In the genomic region with DNA sequence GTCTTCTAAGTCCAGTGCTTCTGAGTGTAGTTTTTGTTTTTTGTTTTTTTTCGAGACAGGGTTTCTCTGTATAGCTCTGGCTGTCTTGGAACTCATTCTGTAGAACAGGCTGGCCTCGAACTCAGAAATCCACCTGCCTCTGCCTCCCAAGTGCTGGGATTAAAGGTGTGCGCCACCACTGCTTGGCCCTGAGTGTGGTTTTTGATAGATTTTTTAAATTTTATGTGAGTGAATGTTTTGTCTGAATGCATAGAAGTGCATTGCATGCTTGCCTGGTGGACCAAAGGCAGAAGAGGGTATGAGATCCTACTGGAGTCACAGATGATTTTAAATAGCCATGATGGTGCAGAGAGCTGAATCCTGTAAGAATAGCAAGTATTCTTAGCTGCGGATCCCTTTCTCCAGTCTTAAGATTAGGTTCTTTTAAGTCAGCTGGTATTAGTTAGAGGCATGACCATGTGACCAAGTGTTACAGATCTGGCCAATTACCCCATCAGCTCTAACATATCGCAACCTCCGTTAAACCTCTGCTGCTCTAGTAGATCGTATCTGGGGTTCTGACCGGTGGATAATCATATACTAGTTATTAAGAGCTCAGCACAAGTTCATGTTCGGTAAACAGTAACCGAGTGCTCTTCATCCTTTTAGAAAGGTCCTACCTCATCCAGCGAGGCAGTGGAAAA, we compare ENCODE assay signal across 8 mouse cellular contexts. TPM values are rescaled to one million over a fixed set of nuclear protein-coding genes. Genes with fewer than 3 reads are reported as not detected.
DNase-seq lines count a peak whose midpoint lies in the region; ATAC-seq and TF ChIP-seq lines count a peak whose summit lies in the region.

No protein-coding gene starts in this region.

- TF ChIP-seq RAD21 in MEL (IDR thresholded peaks at IDR 0.05; ENCODE audit: low read depth, low read length), result no peak

- no peak for TF ChIP-seq CTCF in MEL (IDR thresholded peaks at IDR 0.05 in 2 of 3, conservative IDR thresholded peaks at IDR 0.05 in 1 of 3; ENCODE audit: control insufficient read depth in 1 of 3, insufficient read depth in 1 of 3, low read depth in 2 of 3, low read length in 3 of 3, poor library complexity in 1 of 3, severe bottlenecking in 1 of 3)

- H3K4me1 ChIP-seq in heart, embryonic 11.5 days (ENCODE audit: control insufficient read depth, insufficient read depth, low read length), result peaks cover 22% of the 10 kb centered on the region
- H3K4me1 ChIP-seq in MEL (ENCODE audit: control insufficient read depth in 1 of 2, insufficient read depth in 2 of 2, low read length in 2 of 2), result peaks cover 33 to 38% of the 10 kb centered on the region in 2 experiments
- peaks cover 17% of the 10 kb centered on the region for H3K4me1 ChIP-seq in forebrain, embryonic 16.5 days (replicated peaks; ENCODE audit: control insufficient read depth, insufficient read depth, low read length)

- ATAC-seq in heart, embryonic 11.5 days (replicated peaks; ENCODE audit: insufficient number of reproducible peaks, low FRiP score, low TSS enrichment), result no peak
- peak; percentile 3 for ATAC-seq in forebrain, embryonic 16.5 days

- 22% methylated on average over 11 of the region's 11 CpGs for WGBS in heart, embryonic 11.5 days (ENCODE audit: insufficient replicate concordance)
- WGBS in forebrain, embryonic 16.5 days, result 19% methylated on average over 11 of the region's 11 CpGs
- WGBS in macrophage (ENCODE audit: missing documents), result 21% methylated on average over 11 of the region's 11 CpGs

- H3K79me2 ChIP-seq in MEL (ENCODE audit: control insufficient read depth, insufficient read depth, low read length, poor library complexity) (no peaks in the 10 kb centered on the region), macrophage (ENCODE audit: inconsistent target) (peaks cover 20% of the 10 kb centered on the region)

- no peaks in the 10 kb centered on the region for H3K27me3 ChIP-seq in heart, embryonic 11.5 days (ENCODE audit: control insufficient read depth, insufficient read depth, low read length)
- H3K27me3 ChIP-seq in MEL (ENCODE audit: control insufficient read depth in 1 of 2, insufficient read depth in 2 of 2, low read length in 2 of 2), result no peaks in the 10 kb centered on the region
- no peaks in the 10 kb centered on the region for H3K27me3 ChIP-seq in forebrain, embryonic 16.5 days (replicated peaks; ENCODE audit: control insufficient read depth, insufficient read depth, low read length)

- peak overlapping the region; percentile 92 for H3K27ac ChIP-seq in heart, embryonic 11.5 days (ENCODE audit: low read depth, low read length)
- peak overlapping the region; percentile 58 for H3K27ac ChIP-seq in MEL (ENCODE audit: control insufficient read depth, low read depth, low read length)
- peak overlapping the region; percentile 95 for H3K27ac ChIP-seq in forebrain, embryonic 16.5 days (ENCODE audit: low read length)
- H3K27ac ChIP-seq in macrophage, result peak overlapping the region; percentile 72

- no peak for DNase-seq in heart, adult 8-10 months (ENCODE audit: low spot score)
- DNase-seq in MEL (ENCODE audit: low read depth, low spot score), result peak; percentile 75
- DNase-seq in cerebellum, adult 11 months, result no peak
- DNase-seq in layer of hippocampus, postnatal 36 days, result no peak
- DNase-seq in layer of hippocampus, adult 11-12 months (ENCODE audit: low spot score), result no peak

- no peaks in the 10 kb centered on the region for H3K36me3 ChIP-seq in heart, embryonic 11.5 days (ENCODE audit: control insufficient read depth, insufficient read depth, low read length)
- H3K36me3 ChIP-seq in MEL (ENCODE audit: control insufficient read depth in 1 of 2, insufficient read depth in 2 of 2, low read length in 2 of 2) (peaks cover 0 to 39% of the 10 kb centered on the region in 2 experiments; a peak in 2 of 4 replicates), macrophage (ENCODE audit: inconsistent target) (no peaks in the 10 kb centered on the region)
- H3K36me3 ChIP-seq in forebrain, embryonic 16.5 days (ENCODE audit: control insufficient read depth, insufficient read depth), result no peaks in the 10 kb centered on the region

- TF ChIP-seq EP300 in MEL (IDR thresholded peaks at IDR 0.05; ENCODE audit: low read depth in 1 of 2, low read length in 2 of 2), result no peak

- TF ChIP-seq POLR2A in MEL (IDR thresholded peaks at IDR 0.05; ENCODE audit: control insufficient read depth in 1 of 2, insufficient read depth in 1 of 2, low read depth in 1 of 2, low read length in 2 of 2, poor library complexity in 1 of 2), result no peak

- H3K9ac ChIP-seq in heart, embryonic 11.5 days (ENCODE audit: low read depth, low read length), result peak overlapping the region; percentile 73
- H3K9ac ChIP-seq in MEL (ENCODE audit: control insufficient read depth, low read depth, low read length, poor library complexity, severe bottlenecking), result peak overlapping the region; percentile 51
- peak overlapping the region; percentile 84 for H3K9ac ChIP-seq in forebrain, embryonic 16.5 days (replicated peaks; ENCODE audit: low read depth, low read length)

- no peaks in the 10 kb centered on the region for H3K9me3 ChIP-seq in heart, embryonic 11.5 days (replicated peaks; ENCODE audit: control insufficient read depth, low read length)
- no peaks in the 10 kb centered on the region for H3K9me3 ChIP-seq in MEL (replicated peaks; ENCODE audit: insufficient read depth, low read length)
- no peaks in the 10 kb centered on the region for H3K9me3 ChIP-seq in forebrain, embryonic 16.5 days (ENCODE audit: control insufficient read depth, low read length)

- peak overlapping the region; percentile 57 for H3K4me3 ChIP-seq in heart, embryonic 11.5 days (ENCODE audit: low read depth, low read length)
- H3K4me3 ChIP-seq in MEL (ENCODE audit: control insufficient read depth in 1 of 2, insufficient read depth in 1 of 2, low read depth in 2 of 2, low read length in 2 of 2) (peak overlapping the region; percentile 62 to 65), macrophage (ENCODE audit: inconsistent target) (peak overlapping the region; percentile 56)
- peak overlapping the region; percentile 75 for H3K4me3 ChIP-seq in forebrain, embryonic 16.5 days (replicated peaks; ENCODE audit: low read length)

- H3K4me2 ChIP-seq in heart, embryonic 11.5 days, result peak overlapping the region; percentile 68
- peak overlapping the region; percentile 74 for H3K4me2 ChIP-seq in forebrain, embryonic 16.5 days (ENCODE audit: low read length)

RNA-seq across cellular contexts. Expression of a gene that starts 0.9 kb away (rescaled TPM):
- polyA plus RNA-seq in heart, embryonic 11.5 days (2014; fragmentation: Nextera tagmentation; extraction: Ambion mirVana), result 32.9 and 39.1 TPM in 2 replicates
- total RNA-seq in heart, adult 8-10 months (2022), result 10 to 100 TPM; 62.4 to 80.4 (median 68.8) TPM
- 41.1 and 41.9 TPM in 2 replicates for total RNA-seq in MEL (2012; rRNA removed)
- polyA plus RNA-seq in MEL (2012; ENCODE audit: insufficient read depth in 1 of 2, insufficient read length in 2 of 2, low read depth in 1 of 2, low replicate concordance in 2 of 2, missing spikeins in 1 of 2) (10 to 100 TPM in 1 of 2 experiments, not detected in 1; 44.3 TPM), macrophage (2018) (43.2 to 95.3 TPM (median 69.7 TPM) in 3 replicates)
- 28.0 and 31.8 TPM in 2 replicates for polyA plus RNA-seq in forebrain, embryonic 16.5 days (2015; fragmentation: Nextera tagmentation; extraction: Ambion mirVana)
- 100 to 1,000 TPM in 15 of 26 experiments, 10 to 100 TPM in 11; 45.4 to 224 (median 114) TPM for total RNA-seq in macrophage (2018; cell fraction: chromatin; rRNA removed)
- total RNA-seq in macrophage (2018; cell fraction: cytosol; rRNA removed), result 100 to 1,000 TPM in 15 of 26 experiments, 10 to 100 TPM in 11; 59.2 to 141 (median 104) TPM
- 100 to 1,000 TPM in 25 of 26 experiments, 10 to 100 TPM in 1; 92.8 to 256 (median 179) TPM for total RNA-seq in macrophage (2018; cell fraction: nucleus; rRNA removed)
- 10 to 100 TPM; 52.0 to 54.4 TPM for total RNA-seq in layer of hippocampus, postnatal 36 days (2021)

RNA-seq across cellular contexts. Expression of a gene that starts 35.0 kb away (rescaled TPM):
- polyA plus RNA-seq in heart, embryonic 11.5 days (2014; fragmentation: Nextera tagmentation; extraction: Ambion mirVana), result not detected in 2 replicates
- total RNA-seq in heart, adult 8-10 months (2022), result under 1 TPM; 0.41 to 0.50 (median 0.43) TPM
- total RNA-seq in MEL (2012; rRNA removed), result not detected in 2 replicates
- polyA plus RNA-seq in MEL (2012; ENCODE audit: insufficient read depth in 1 of 2, insufficient read length in 2 of 2, low read depth in 1 of 2, low replicate concordance in 2 of 2, missing spikeins in 1 of 2) (not detected), macrophage (2018) (not detected in 3 replicates)
- polyA plus RNA-seq in forebrain, embryonic 16.5 days (2015; fragmentation: Nextera tagmentation; extraction: Ambion mirVana), result not detected in 2 replicates
- 1 to 10 TPM in 10 of 26 experiments, under 1 TPM in 11, not detected in 5; 0.29 to 1.9 (median 0.99) TPM for total RNA-seq in macrophage (2018; cell fraction: chromatin; rRNA removed)
- under 1 TPM in 11 of 26 experiments, not detected in 15; 0.04 to 0.20 (median 0.11) TPM for total RNA-seq in macrophage (2018; cell fraction: cytosol; rRNA removed)
- total RNA-seq in macrophage (2018; cell fraction: nucleus; rRNA removed), result 1 to 10 TPM in 9 of 26 experiments, under 1 TPM in 16, not detected in 1; 0.17 to 2.3 (median 0.68) TPM
- total RNA-seq in layer of hippocampus, postnatal 36 days (2021), result not detected

RNA-seq across cellular contexts. Expression of a gene that starts 40.0 kb away (rescaled TPM):
- 33.9 and 36.8 TPM in 2 replicates for polyA plus RNA-seq in heart, embryonic 11.5 days (2014; fragmentation: Nextera tagmentation; extraction: Ambion mirVana)
- total RNA-seq in heart, adult 8-10 months (2022), result 10 to 100 TPM; 25.0 to 31.7 (median 27.1) TPM
- 30.8 and 31.8 TPM in 2 replicates for total RNA-seq in MEL (2012; rRNA removed)
- 100 to 1,000 TPM in 1 of 2 experiments, 10 to 100 TPM in 1; 16.7 to 132 TPM for polyA plus RNA-seq in MEL (2012; ENCODE audit: insufficient read depth in 1 of 2, insufficient read length in 2 of 2, low read depth in 1 of 2, low replicate concordance in 2 of 2, missing spikeins in 1 of 2)
- polyA plus RNA-seq in forebrain, embryonic 16.5 days (2015; fragmentation: Nextera tagmentation; extraction: Ambion mirVana), result 59.1 and 64.9 TPM in 2 replicates
- 100 to 1,000 TPM; 129 to 309 (median 199) TPM for total RNA-seq in macrophage (2018; cell fraction: chromatin; rRNA removed)
- total RNA-seq in macrophage (2018; cell fraction: cytosol; rRNA removed), result 10 to 100 TPM; 24.0 to 35.5 (median 29.5) TPM
- total RNA-seq in macrophage (2018; cell fraction: nucleus; rRNA removed), result 100 to 1,000 TPM in 24 of 26 experiments, 10 to 100 TPM in 2; 79.4 to 227 (median 142) TPM
- 20.8 to 33.5 TPM (median 22.4 TPM) in 3 replicates for polyA plus RNA-seq in macrophage (2018)
- 10 to 100 TPM; 45.0 to 48.7 TPM for total RNA-seq in layer of hippocampus, postnatal 36 days (2021)

RNA-seq across cellular contexts. Expression of a gene that starts 42.0 kb away (rescaled TPM):
- not detected in 2 replicates for polyA plus RNA-seq in heart, embryonic 11.5 days (2014; fragmentation: Nextera tagmentation; extraction: Ambion mirVana)
- total RNA-seq in heart, adult 8-10 months (2022), result not detected
- not detected in 2 replicates for total RNA-seq in MEL (2012; rRNA removed)
- not detected for polyA plus RNA-seq in MEL (2012; ENCODE audit: insufficient read depth in 1 of 2, insufficient read length in 2 of 2, low read depth in 1 of 2, low replicate concordance in 2 of 2, missing spikeins in 1 of 2)
- not detected in 2 replicates for polyA plus RNA-seq in forebrain, embryonic 16.5 days (2015; fragmentation: Nextera tagmentation; extraction: Ambion mirVana)
- under 1 TPM in 14 of 26 experiments, not detected in 12; 0.20 to 0.59 (median 0.38) TPM for total RNA-seq in macrophage (2018; cell fraction: chromatin; rRNA removed)
- total RNA-seq in macrophage (2018; cell fraction: cytosol; rRNA removed), result under 1 TPM in 1 of 26 experiments, not detected in 25; 0.06 TPM
- total RNA-seq in macrophage (2018; cell fraction: nucleus; rRNA removed), result 1 to 10 TPM in 1 of 26 experiments, under 1 TPM in 13, not detected in 12; 0.12 to 1.3 (median 0.29) TPM
- polyA plus RNA-seq in macrophage (2018), result 0.16 TPM in 1 of 3 replicates, not detected in the others
- total RNA-seq in layer of hippocampus, postnatal 36 days (2021), result not detected

RNA-seq across cellular contexts. Expression of a gene that starts 56.1 kb away (rescaled TPM):
- polyA plus RNA-seq in heart, embryonic 11.5 days (2014; fragmentation: Nextera tagmentation; extraction: Ambion mirVana), result 0.39 and 0.49 TPM in 2 replicates
- 10 to 100 TPM; 22.6 to 28.5 (median 23.8) TPM for total RNA-seq in heart, adult 8-10 months (2022)
- total RNA-seq in MEL (2012; rRNA removed), result not detected in 2 replicates
- polyA plus RNA-seq in MEL (2012; ENCODE audit: insufficient read depth in 1 of 2, insufficient read length in 2 of 2, low read depth in 1 of 2, low replicate concordance in 2 of 2, missing spikeins in 1 of 2), result under 1 TPM in 1 of 2 experiments, not detected in 1; 0.03 TPM
- not detected in 2 replicates for polyA plus RNA-seq in forebrain, embryonic 16.5 days (2015; fragmentation: Nextera tagmentation; extraction: Ambion mirVana)
- under 1 TPM in 3 of 26 experiments, not detected in 23; 0.16 to 0.29 (median 0.23) TPM for total RNA-seq in macrophage (2018; cell fraction: chromatin; rRNA removed)
- total RNA-seq in macrophage (2018; cell fraction: cytosol; rRNA removed), result under 1 TPM in 13 of 26 experiments, not detected in 13; 0.03 to 0.21 (median 0.05) TPM
- total RNA-seq in macrophage (2018; cell fraction: nucleus; rRNA removed), result under 1 TPM in 2 of 26 experiments, not detected in 24; 0.20 to 0.57 TPM
- 0.06 TPM in 1 of 3 replicates, not detected in the others for polyA plus RNA-seq in macrophage (2018)
- not detected for total RNA-seq in layer of hippocampus, postnatal 36 days (2021)
